Mouse (Mus musculus): Measurements from ENCODE around the gene Spata13.

Gene Spata13

DNA sequence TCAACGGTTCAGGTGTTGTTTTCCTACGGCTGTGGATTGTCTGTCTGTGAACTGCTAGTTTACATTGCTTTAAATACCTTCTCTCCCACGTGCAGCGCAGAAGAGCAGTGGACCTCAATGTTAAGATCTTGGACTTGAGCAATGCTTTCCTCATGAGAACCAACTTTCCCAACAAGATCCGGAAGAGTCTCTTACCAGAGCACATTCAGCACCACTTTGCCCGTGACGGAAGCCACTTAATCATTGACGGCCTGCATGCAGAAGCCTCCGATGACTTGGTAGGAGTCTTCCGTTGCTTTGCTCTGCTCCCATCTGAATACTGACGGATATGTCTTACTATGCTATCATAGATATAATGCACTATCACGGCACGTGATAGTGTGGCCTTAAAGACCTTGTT lies 168.2 kb downstream of the Spata13 start:
- in situ Hi-C loops (cut with MboI; ENCODE audit: unreplicated experiment in 2 of 2) = loop anchor here in 1 of 2 experiments (10.0 kb wide), 1 partner anchor 283 kb away; no protein-coding TSS in a partner anchor

DNA sequence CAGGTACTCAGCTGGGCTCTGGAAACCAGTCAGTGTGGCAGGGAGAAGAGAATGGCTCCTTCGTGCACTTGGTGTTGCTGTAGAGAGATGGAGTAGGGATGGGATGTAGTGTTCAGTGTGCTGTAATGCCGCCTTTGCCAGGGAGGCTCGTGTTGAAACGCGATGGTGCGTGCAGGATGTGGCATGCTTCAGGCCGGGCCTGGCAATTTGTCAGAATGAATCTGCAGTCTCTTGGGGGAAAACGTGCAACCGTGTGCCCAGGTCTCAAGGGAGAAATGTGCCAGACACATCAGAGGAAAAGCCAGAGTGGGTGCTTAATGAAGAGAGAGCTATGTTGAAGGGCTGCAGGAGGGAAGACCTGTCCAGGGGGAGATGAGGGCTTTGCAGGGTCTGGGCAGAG lies 171.2 kb downstream of the Spata13 start:
- in situ Hi-C loops (cut with MboI; ENCODE audit: unreplicated experiment in 2 of 2) = loop anchor here in 1 of 2 experiments (10.0 kb wide), 1 partner anchor 280 kb away; no protein-coding TSS in a partner anchor

DNA sequence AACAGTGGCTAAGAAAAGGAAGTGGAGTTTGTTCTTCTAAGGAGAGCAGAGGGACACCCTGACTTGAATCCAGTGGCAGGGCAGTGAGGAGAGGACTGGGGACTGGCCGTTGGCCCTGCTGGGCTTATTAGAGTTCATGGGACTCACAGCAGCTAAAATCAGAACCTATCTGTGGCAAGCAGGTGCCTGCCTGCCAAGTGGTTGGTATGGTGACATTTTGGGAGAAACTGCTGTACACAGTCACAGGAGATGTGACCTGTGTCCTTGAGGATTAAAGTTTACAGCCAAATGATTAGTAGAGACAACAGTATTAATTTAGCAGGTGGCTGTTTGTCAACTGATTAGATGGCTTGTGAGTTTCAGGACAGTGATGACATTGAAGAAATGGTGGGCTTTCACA lies 172.1 kb downstream of the Spata13 start:
- in situ Hi-C loops (cut with MboI; ENCODE audit: unreplicated experiment in 2 of 2) = loop anchor here in 1 of 2 experiments (10.0 kb wide), 1 partner anchor 279 kb away; no protein-coding TSS in a partner anchor

DNA sequence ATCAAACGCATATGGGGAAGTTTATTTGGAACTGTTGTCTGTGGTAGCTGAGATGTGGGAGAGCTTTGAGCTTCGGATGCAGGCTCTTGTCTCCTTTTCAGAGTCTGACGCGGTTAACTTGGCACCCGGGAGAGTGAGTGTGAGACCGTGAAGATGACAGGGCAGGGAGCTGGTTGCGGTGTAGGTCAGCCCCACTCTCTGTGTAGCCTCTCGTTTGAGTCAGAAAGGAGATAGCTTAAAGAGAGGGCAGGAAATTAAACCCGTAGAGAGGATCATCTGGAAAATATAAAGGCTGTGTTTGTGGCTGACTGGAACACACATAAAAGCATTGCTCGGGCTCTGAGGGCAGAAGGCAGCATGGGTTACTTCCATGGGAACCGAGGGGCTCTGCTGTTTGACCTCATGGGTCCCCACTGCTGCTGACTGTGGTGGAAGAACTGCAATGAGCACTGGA lies 173.1 kb downstream of the Spata13 start:
- in situ Hi-C loops (cut with MboI; ENCODE audit: unreplicated experiment in 2 of 2) = loop anchor here in 1 of 2 experiments (10.0 kb wide), 1 partner anchor 278 kb away; no protein-coding TSS in a partner anchor

DNA sequence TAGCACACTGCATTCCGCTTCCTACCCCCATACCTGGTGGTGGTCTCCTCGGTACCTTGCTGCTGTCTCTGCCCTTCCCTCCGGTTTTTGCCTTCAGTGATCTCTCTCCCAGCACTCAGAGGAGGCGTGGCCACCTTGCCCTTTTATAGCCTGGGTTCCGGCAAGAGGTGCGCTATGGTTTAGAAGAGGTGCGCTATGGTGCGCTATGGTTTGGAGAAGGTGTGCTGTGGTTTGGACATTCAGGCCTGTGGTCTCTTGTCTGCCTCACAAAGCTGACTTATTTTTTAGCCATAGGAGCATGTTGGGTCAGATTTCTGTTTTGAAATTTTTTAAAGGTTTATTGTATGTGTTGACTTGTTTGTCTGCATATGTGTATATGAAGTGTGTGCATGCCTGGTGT lies 176.1 kb downstream of the Spata13 start:
- in situ Hi-C loops (cut with MboI; ENCODE audit: unreplicated experiment in 2 of 2) = loop anchor here in 1 of 2 experiments (10.0 kb wide), 1 partner anchor 275 kb away; no protein-coding TSS in a partner anchor

DNA sequence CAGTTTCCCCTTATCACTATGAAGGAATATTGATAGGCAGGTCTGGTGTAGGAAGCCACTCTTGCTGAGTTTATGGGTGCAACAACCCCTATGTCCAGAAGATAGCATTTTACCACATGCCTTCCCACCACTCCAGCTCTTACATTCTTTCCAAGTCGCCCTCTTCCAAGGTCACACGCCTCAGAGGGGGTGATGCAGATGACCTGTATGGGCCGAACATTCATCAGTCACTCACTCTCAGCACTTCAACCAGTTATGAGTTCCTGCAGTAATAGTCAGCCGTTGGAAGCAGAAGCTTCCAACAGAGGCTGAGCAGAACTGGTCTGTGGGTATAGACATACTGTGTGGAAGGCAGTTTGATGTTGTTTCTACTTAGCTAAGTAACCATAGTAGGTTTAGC lies 177.7 kb downstream of the Spata13 start:
- in situ Hi-C loops (cut with MboI; ENCODE audit: unreplicated experiment in 2 of 2) = no loop called here
